Mouse (Mus musculus): ENCODE data around the gene Hspb9.

The Hspb9 gene

GRCm38 (mm10) chr11:100730477-100731205 lies 17.0 kb downstream of the Hspb9 start:
- no peak for DNase-seq (ENCODE audit: low spot score in 2 of 2)

DNA sequence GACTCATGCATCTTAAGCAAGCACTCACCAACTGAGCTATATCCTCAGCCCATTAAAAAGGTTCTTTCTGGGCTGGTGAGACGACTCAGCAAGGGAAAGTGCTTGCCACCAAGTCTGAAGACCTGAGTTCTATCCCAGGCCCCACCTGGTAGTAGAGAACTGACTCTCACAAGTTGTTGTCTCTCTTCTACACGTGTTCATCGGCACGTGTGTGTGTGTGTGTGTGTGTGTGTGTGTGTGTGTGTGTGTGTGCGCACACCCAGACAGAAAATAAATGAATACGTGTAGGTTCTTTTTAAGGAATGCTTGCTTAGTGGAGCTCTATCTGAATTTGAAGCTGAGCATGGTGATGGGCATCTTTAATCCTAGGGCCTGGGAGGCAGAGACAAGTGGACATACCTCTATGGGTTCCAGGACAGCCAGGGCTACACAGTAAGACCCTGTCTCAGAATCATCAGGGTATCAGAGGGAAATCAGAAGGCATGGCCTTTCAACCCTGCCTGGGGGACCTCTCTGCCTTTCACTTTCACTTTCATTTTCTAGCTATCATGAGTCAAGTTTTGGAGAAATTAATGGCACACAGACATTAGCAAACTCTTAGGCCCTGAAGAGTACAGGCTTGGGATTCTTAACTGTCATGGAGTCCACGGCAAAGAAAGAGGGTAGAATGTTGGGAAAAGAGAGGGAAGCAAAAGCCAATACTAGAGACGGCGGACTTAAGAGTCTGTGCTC lies 21.6 kb downstream of the Hspb9 start:
- no peak for DNase-seq (ENCODE audit: low spot score in 2 of 2)

DNA sequence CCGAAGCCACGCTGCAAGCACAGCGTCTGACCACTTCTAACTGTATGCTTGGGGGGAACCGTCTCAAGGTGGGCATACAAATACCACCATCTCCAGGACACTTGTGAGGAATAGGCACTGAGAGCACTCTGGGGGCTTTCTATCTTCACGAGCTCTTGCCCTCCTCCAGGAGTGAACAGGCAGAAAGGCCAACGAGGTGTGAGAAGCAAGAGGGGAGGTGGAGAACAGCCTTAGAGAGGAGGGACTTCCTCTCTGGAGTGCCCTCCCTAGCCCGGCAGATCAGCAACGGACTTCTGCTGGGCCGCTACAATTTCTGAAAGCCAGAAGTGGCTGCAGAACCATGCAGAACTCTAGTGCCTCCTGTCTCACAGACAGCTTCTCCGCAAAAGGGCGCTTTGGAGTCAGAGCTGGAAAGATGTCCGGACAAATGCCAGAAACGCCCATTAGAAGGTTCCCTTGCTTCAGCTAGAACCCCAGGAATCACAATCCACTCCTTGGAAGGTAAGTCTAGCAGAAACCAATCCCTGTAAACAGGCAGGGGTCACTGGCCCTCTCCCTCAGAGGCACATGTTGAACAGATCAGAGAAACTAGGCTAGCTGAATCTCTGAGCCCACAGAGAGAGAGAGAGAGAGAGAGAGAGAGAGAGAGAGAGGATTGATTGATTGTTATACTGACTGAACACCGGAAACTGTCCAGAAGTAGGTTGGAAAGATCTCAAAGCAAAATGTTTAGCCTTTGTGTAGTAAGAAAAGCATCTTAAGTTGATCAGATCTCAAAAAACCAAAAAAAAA lies 22.5 kb downstream of the Hspb9 start:
- no peak for DNase-seq (ENCODE audit: low spot score in 2 of 2)

GRCm38 (mm10) chr11:100736746-100737080 lies 23.1 kb downstream of the Hspb9 start:
- DNase-seq (ENCODE audit: low spot score in 2 of 2) = no peak

DNA sequence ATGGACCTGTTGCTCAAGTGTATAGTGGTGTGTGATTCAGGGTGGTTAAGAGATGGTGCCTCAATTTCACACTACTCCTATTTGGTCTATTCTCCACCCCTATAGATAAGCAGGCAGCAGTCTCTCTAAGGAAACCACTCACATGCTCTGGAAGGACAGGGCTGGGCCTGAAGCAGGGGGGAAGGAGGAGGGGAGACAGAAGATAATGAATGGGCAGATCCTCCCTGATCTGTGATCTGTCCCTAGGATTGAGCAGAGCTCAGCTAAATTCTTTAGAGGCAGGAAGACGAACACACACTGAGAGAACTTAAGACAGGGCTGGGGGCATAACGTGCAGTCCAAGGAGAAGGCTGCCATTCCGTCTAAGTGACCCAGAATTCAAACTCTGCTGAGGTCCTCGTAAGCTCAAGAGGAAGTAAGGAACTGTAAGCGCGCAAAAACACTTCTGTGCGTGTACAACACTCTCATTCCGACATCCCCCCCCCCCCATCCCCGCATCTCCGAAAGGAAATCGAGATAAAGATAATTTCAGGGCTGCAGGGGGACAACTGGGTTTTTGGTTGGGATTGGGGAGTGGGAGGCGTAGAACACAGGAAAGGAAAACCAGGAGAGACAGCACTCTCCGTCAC lies 23.6 kb downstream of the Hspb9 start:
- no peak for DNase-seq (ENCODE audit: low spot score in 2 of 2)

DNA sequence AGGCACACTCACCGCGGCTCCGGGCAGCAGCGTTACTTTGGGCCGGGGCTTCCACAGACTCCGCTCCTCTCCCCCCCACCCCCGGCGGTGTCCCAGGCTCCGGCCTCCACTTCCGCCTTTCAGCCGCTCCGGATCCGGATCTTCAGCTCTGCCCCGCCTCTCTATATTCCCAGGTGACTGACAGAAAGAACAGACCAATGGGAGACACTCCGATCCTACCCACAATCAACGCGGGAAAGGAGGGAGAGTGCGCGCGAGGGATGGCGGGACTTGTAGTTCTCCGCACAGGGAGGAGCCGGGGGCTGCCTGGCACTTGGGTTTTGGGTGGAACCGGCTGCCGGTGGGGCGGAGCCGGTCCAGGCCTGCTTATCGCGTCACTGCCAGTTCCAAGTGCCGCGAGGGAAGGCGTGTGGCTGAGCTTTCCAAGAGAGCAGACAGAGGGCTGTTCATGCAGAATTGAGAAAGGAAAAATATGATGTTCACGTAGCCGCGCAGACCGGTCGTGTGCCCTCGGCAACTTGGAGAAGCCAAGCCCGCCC lies 24.5 kb downstream of the Hspb9 start, which contains the start of gene Rab5c:
Gene Rab5c, minus strand, starts transcription at position 150 of the 539 bp plus-strand sequence.
- peak; percentile 98 to 99 for DNase-seq (ENCODE audit: low spot score in 2 of 2)

DNA sequence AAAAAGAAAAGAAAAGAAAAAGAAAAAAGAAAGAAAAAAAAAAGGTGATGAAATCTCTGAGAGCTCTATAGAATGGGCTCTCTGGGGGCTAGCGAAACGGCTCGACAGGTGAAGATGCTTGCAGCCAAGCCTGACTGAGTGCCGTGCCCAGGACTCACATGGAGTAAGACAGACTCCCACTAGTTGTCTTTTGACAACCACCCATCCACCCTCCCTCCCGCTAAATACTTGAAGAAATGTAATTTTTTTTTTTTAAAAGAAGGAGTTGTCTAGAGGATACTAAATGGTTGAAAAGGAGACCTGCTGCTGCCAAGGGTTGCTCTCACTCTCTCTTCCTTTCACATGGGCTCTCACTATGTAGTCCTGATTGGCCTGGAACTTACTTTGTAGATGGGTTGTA lies 25.1 kb downstream of the Hspb9 start:
- no peak for DNase-seq (ENCODE audit: low spot score in 2 of 2)

- no peak for DNase-seq (ENCODE audit: low spot score in 2 of 2)
These were observed 27.7 kb downstream of the Hspb9 start for GRCm38 (mm10) chr11:100741348-100741747.

- DNase-seq (ENCODE audit: low spot score in 2 of 2) = peak; percentile 30 to 65
These were observed 31.4 kb downstream of the Hspb9 start for GRCm38 (mm10) chr11:100745085-100745484.

- DNase-seq (ENCODE audit: low spot score in 2 of 2) = no peak
These were observed 32.9 kb downstream of the Hspb9 start for GRCm38 (mm10) chr11:100746546-100746945.

GRCm38 (mm10) chr11:100747114-100747513 lies 33.5 kb downstream of the Hspb9 start:
- no peak for DNase-seq (ENCODE audit: low spot score in 2 of 2)

DNA sequence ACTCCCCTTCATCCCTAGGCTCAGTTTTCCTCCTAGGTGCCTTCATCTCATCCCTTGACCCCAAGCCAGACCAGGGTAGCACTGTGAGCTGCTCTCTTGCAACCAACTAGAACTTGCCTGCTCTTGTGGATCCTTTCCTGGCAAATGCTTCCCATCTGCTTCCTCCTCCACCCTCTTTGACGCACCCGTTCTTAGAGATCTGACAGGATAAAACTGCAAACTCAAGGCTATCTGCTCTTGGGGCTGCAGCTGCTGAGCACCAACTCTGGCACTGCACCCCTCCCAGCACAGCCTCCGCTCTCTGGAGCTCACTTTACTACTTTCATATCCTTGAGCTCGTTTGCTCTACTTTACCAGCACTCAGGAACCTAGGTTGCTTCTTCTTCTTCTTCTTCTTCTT lies 35.0 kb downstream of the Hspb9 start:
- no peak for DNase-seq (ENCODE audit: low spot score in 2 of 2)

DNA sequence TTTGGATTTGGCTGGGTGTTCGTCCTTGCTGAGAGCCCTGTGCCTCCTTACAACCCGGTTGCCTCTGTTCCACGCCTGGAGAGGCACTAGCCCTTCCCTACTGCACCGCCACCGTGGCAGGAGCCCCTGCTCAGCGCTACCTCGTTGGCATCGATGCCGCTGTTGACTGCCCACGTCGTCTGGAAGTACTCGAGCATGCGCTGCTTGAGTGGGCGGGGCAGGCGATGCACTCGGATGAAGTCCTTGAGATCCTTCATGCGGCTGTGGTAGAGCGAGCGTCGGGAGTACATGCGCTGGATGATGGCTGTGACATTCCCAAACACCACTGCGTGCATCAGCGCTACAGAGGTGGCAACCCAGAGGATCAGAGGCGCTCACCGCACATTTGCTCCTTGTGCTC lies 35.8 kb downstream of the Hspb9 start:
- DNase-seq (ENCODE audit: low spot score in 2 of 2) = no peak

- DNase-seq (ENCODE audit: low spot score in 2 of 2) = no peak
These were observed 36.5 kb downstream of the Hspb9 start for GRCm38 (mm10) chr11:100750127-100750526.

DNA sequence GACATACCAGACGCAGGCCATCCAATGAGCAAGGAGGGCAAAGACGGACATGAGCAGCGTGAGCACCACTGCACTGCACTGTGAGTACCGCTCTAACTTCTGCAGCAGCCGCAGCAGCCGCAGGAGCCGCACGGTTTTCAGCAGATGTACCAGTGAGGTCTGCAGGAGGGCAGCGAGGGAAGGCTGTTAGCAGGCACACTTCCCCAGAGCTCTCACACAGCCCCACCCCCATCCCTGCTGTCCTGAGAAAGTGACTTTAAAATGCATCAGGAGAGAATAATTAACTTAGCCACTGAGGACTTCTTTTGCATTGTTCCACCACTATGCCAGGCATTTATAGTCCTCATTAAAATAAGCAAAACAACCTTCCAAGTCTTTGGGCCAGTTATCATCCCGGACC lies 38.6 kb downstream of the Hspb9 start:
- no peak for DNase-seq (ENCODE audit: low spot score in 2 of 2)

- DNase-seq (ENCODE audit: low spot score in 2 of 2) = no peak
These were observed 40.5 kb downstream of the Hspb9 start for GRCm38 (mm10) chr11:100754021-100754692.

DNA sequence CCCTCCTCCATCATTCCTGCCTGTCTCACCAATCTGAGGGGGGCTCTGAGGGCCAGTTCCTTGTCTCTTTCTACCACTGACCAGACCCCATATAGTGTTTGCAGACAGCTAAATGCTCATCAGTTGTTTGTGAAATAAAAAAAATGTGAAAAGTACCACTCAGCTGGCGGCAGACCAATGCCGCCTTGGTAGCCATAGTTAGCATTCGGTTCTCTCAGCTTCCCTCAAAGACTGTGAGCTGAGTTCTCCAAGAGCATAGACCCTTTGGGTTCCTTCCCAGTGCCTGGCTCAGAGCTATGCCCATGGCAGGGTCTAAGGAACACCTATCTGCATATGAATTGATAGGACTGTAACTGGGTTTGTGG lies 41.0 kb downstream of the Hspb9 start:
- no peak for DNase-seq (ENCODE audit: low spot score in 2 of 2)

DNA sequence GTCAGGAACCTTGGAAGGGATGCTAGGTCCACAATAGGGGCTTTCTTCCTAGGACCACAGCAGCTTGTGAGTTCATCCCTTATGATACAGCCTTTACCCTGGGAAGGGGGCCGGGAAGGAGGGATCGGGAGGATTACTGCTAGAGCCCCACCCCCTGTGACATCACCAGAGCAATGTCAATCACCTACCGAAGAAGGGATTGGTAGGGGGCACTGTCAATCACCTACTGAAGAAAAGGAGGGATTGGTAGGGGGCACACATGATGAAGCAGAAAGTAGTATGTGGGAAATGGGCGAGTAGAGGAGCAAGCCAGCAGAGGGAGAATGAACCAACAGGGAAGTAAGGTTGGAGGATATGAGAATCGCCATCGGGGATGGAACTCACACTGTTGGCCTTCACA lies 42.8 kb downstream of the Hspb9 start:
- no peak for DNase-seq (ENCODE audit: low spot score in 2 of 2)

DNA sequence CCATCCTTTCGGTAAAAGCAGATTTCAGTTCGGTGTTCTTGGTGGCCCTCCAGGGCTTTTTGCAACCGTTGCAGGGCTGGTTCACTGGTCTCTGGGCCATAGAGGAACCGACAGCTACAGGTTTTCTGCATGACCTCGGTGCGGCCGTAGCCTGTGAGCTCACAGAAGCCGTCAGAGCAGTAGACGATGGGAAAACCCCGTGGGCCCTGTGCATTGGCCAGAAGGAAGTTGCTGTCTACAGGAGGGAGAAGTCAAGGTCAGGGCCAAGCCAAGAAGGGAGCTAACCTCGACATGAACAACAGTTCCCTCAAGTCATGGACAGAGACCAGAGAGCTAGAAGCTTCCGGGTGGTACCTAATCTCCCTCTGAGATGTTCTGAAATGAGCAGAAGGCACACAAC lies 43.9 kb downstream of the Hspb9 start:
- peak; percentile 25 to 46 for DNase-seq (ENCODE audit: low spot score in 2 of 2)

- peak in 1 of 2 experiments; percentile 60 for DNase-seq (ENCODE audit: low spot score in 2 of 2)
These were observed 45.3 kb downstream of the Hspb9 start for GRCm38 (mm10) chr11:100758707-100759610.

Measured in natural killer cell, adult 2 months (primary cell).